Mouse (Mus musculus) myocyte (in vitro differentiated cells): ENCODE results near the gene Neil1.

Experiments used
- E2F4 ChIP-seq: IDR thresholded peaks from one replicate; pipeline ENCODE4 v1.6.1; 2011; ENCODE audit warnings: mild to moderate bottlenecking, control low read depth, moderate library complexity; ENCODE audit not compliant: insufficient read depth
- MAX ChIP-seq: IDR thresholded peaks from one replicate; pipeline ENCODE4 v1.6.1; 2011; ENCODE audit warnings: low read depth, mild to moderate bottlenecking, control low read depth
- MYOD1 ChIP-seq, 3 experiments: IDR thresholded peaks; one replicate each; pipeline ENCODE4 v1.6.1; 2011; ENCODE audit warnings: control low read depth in 2 of 3, low read depth in 2 of 3, mild to moderate bottlenecking in 2 of 3, moderate library complexity in 1 of 3; ENCODE audit not compliant: insufficient read length in 2 of 3, control insufficient read depth in 1 of 3
- MYOG ChIP-seq, 3 experiments: IDR thresholded peaks; one replicate each; pipeline ENCODE4 v1.6.1; 2011; ENCODE audit warnings: control low read depth in 2 of 3, low read depth in 2 of 3, mild to moderate bottlenecking in 2 of 3; ENCODE audit not compliant: insufficient read length in 2 of 3, control insufficient read depth in 1 of 3, insufficient read depth in 1 of 3
- POLR2A ChIP-seq: IDR thresholded peaks from one replicate; pipeline ENCODE4 v1.6.1; 2011; ENCODE audit warnings: low read depth, mild to moderate bottlenecking, control low read depth, moderate library complexity; ENCODE audit not compliant: insufficient read length
- POLR2AphosphoS2 ChIP-seq: IDR thresholded peaks from one replicate; pipeline ENCODE4 v1.6.1; 2011; ENCODE audit warnings: low read depth, control low read depth; ENCODE audit not compliant: insufficient read length
- TCF12 ChIP-seq: IDR thresholded peaks from one replicate; pipeline ENCODE4 v1.6.1; 2011; ENCODE audit warnings: mild to moderate bottlenecking, control low read depth; ENCODE audit not compliant: poor library complexity, insufficient read depth, severe bottlenecking
- TCF3 ChIP-seq: IDR thresholded peaks from one replicate; pipeline ENCODE4 v1.6.1; 2011; ENCODE audit warnings: low read depth, control low read depth; ENCODE audit not compliant: insufficient read length

DNA sequence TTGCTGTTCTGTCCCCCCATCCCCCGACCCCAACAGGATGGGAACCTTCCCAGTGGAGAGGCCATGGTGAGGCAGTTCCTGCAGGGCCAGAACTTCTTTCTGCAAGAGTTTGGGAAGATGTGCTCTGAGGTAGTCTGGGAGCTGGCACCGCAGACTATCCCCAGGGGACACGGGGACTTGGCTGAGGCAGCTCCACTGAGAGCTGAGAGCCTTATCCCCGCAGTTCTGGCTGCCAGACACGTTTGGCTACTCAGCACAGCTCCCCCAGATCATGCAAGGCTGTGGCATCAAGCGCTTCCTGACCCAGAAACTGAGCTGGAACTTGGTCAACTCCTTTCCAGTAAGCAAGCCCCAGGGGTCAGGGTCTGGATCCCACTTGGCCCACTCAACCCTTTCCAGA, 10.9 kb downstream of the Neil1 start:
- TF ChIP-seq TCF3 (no peak), POLR2A (no peak), TCF12 (no peak), E2F4 (no peak), MYOD1 (IDR thresholded peaks at IDR 0.05; ENCODE audit: control insufficient read depth in 1 of 3, insufficient read length in 2 of 3, low read depth in 2 of 3) (no peak), MAX (no peak), POLR2AphosphoS2 (no peak), MYOG (IDR thresholded peaks at IDR 0.05; ENCODE audit: control insufficient read depth in 1 of 3, insufficient read depth in 1 of 3, insufficient read length in 2 of 3, low read depth in 2 of 3) (no peak)
